Mouse (Mus musculus) left cerebral cortex, postnatal 4 days (tissue): ENCODE data around the gene Cpsf7. TPM values are rescaled to one million over a fixed set of nuclear protein-coding genes. Genes with fewer than 3 reads are reported as not detected.

Experiments
- total RNA-seq, 2 experiments: library from RNA; stranded (reverse); gene quantifications; 2 replicates each; pipeline ENCODE4 v1.2.3; 2021

The Cpsf7 gene
- total RNA-seq, 2 experiments from 2014 or later = 86.5 to 90.9 TPM

Other genes with a start within 250 kb of the Cpsf7 start
- gene Dagla, start 220.4 kb upstream of the Cpsf7 start, total RNA-seq = 10 to 100 TPM; 44.1 to 44.6 TPM
- gene Syt7, start 136.2 kb upstream of the Cpsf7 start, total RNA-seq = 100 to 1,000 TPM; 209 to 213 TPM
- gene Lrrc10b, start 67.8 kb upstream of the Cpsf7 start, total RNA-seq = 1 to 10 TPM; 3.7 to 5.0 TPM
- gene Ppp1r32, start 42.3 kb upstream of the Cpsf7 start, total RNA-seq = 1 to 10 TPM in 1 of 2 experiments, under 1 TPM in 1; 0.87 to 1.9 TPM
- 10 to 100 TPM; 40.8 to 42.5 TPM for gene Sdhaf2, start 876 bp downstream of the Cpsf7 start, total RNA-seq
- gene Tmem216, start 31.0 kb downstream of the Cpsf7 start, total RNA-seq = 10 to 100 TPM; 15.4 to 17.8 TPM
- 10 to 100 TPM; 14.7 to 17.2 TPM for gene Cyb561a3, start 51.9 kb downstream of the Cpsf7 start, total RNA-seq
- gene Tmem138, start 52.1 kb downstream of the Cpsf7 start, total RNA-seq = 10 to 100 TPM; 14.2 to 17.0 TPM
- 100 to 1,000 TPM; 249 TPM for gene Ddb1, start 80.1 kb downstream of the Cpsf7 start, total RNA-seq
- gene Tkfc, start 80.4 kb downstream of the Cpsf7 start, total RNA-seq = 10 to 100 TPM; 25.5 to 29.9 TPM
- gene Vwce, start 108.9 kb downstream of the Cpsf7 start, total RNA-seq = 1 to 10 TPM; 1.3 to 1.8 TPM
- gene Pga5, start 152.8 kb downstream of the Cpsf7 start, total RNA-seq = not detected
- gene Vps37c, start 163.5 kb downstream of the Cpsf7 start, total RNA-seq = 10 to 100 TPM; 24.1 to 24.9 TPM
- not detected for gene Cd5, start 213.7 kb downstream of the Cpsf7 start, total RNA-seq